Mouse (Mus musculus) induced T-regulatory cell, adult 2 months (primary cell): ENCODE measurements at regions not wholly inside any gene's neighbourhood (a gene's known extent, or its start where the extent isn't known, plus 50 kb on each side); places are given as distances from the start of the nearest gene placed in this dataset.

Experiments used
- DNase-seq: peaks from one replicate; pipeline ENCODE4 v3.0.0-alpha.2; 2012; ENCODE audit warnings: low read depth

- DNase-seq, result peak; percentile 80
Measured at GRCm38 (mm10) chr16:51315608-51316007, 715.4 kb upstream of the Cblb start.

- DNase-seq, result no peak
Measured at GRCm38 (mm10) chr16:51332262-51332661, 698.8 kb upstream of the Cblb start.

- no peak for DNase-seq
Measured at GRCm38 (mm10) chr16:51334972-51335371, 696.1 kb upstream of the Cblb start.

- no peak for DNase-seq
Measured at GRCm38 (mm10) chr16:51347120-51347519, 683.9 kb upstream of the Cblb start.

- DNase-seq, result no peak
Measured at GRCm38 (mm10) chr16:51352151-51352550, 678.9 kb upstream of the Cblb start.

GRCm38 (mm10) chr16:51353791-51354190 lies 677.2 kb upstream of the Cblb start:
- DNase-seq, result no peak

- DNase-seq, result peak; percentile 41
Measured at GRCm38 (mm10) chr16:51370070-51370469, 661.0 kb upstream of the Cblb start.

GRCm38 (mm10) chr16:51386456-51386855 lies 644.6 kb upstream of the Cblb start:
- no peak for DNase-seq

GRCm38 (mm10) chr16:51387498-51387897 lies 643.5 kb upstream of the Cblb start:
- DNase-seq, result no peak

GRCm38 (mm10) chr16:51393871-51394270 lies 637.2 kb upstream of the Cblb start:
- DNase-seq, result no peak
